Mouse (Mus musculus): ENCODE measurements around the gene Abhd14a.

The Abhd14a gene

DNA sequence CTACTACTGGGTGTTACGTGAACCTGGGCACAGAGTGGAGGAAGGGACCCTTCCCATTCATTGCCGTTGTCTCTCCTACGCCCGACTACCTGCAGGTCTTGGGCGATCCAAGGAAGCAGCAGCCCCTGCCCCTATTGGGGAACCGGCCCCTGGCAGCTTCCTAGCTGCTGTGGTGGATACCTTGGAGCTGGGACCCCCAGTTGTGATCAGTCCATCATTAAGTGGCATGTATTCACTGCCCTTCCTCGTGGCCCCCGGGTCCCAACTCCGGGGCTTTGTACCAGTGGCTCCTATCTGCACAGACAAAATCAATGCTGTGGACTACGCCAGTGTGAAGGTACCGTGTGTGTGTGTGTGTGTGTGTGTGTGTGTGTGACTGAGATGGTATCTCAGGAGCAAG is 3.8 kb upstream of the Abhd14a start:
- DNase-seq, result no peak

DNA sequence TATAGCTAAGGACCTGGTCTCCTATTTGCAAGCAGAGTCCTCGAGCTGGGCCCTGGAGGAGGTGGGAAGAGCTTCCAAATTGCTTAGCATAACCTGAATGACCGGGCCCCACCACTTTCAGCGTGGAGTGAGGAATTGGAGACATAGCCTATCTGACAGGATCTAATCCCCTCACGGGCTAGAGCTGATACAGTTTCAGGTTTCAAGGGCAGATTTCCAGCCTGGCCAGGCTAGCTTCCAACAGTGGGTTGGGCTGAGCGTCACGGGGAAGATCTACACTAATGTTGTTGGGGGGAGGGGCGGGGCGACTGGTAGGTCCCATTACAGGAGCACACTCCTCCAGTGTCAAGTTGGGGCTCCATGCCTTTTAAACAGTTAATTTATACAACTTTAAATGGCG is 3.2 kb upstream of the Abhd14a start:
- DNase-seq, result peak; percentile 71

DNA sequence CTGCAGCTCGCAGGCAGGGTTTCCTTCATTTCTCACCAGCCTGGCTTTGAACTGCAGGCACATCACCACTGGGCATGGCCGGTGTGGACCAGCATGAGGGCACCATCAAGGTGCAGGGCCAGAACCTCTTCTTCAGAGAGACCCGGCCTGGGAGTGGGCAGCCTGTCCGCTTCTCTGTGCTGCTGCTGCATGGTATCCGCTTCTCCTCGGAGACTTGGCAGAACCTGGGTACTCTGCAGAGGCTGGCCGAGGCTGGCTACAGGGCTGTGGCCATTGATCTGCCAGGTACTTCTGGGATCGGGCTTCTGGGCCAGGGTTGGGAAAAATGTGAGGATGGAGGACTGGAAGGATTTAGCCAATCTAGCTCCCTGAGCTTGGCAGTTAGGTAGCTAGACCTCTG is 2.5 kb upstream of the Abhd14a start:
- DNase-seq, result no peak

DNA sequence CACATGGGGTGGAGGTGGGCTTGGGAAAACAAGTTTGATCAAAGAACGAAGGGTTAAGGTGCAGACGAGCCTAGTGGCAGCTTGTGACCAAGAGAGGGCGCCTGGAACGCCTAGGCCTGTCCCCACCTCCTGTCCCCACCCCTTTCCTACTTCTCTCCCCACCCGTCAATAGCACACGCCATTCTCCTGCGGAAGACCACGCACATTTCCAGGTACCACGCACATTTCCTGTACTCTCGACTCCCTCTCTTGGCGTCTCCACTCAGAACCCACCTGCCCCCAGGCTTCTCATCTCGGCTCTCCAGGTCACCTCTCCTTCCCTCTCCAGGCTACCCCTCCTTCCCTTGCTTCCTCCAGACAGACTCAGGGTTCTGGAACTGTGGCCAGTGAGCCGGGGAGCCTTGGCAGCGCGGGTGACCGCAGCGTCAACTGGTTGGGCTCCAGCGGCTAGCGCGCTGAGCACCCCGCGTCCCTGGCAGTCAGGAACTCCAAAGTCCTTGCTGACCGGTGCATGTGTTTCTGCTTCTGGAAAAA is 1.1 kb upstream of the Abhd14a start:
- peak; percentile 81 for DNase-seq

DNA sequence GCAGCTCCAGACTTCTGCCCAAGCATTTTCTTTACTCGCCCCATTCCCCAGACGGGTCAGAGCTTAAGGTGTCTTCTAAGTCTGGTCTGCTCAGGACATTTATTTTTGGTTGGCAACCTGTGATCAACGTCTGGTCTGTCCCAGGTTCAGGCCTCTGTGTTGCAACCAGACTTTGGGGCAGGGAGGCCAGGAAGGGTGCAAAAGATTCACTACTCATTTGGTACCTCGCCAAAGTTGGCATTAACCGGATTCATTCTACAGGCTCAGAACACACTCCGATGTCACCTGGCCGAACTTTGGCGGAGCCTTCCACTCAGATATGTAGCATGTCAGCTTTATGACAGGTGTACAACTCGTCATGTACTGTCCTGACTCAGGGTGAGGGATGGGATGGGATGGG is 473 bp upstream of the Abhd14a start:
- DNase-seq, result no peak

DNA sequence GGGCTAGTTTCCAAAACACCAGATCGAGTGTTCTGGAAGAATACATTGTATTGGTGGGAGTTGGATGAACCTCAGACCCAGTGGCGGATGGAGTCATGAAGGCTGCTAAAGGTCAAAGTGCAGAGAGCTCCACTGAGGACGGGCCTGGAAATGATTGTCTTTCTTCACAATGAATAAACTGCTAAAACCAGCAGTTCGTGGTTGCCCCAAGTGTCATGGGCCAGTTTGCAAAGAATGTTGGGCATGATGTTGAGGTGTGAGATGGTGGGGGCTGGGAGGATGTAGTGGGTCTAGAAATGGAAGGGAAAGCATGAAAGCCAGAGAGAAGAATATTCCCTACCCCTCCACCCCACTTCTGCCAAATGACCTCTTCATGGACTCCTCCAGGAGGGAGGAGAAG is 2.6 kb downstream of the Abhd14a start:
- DNase-seq, result no peak

DNA sequence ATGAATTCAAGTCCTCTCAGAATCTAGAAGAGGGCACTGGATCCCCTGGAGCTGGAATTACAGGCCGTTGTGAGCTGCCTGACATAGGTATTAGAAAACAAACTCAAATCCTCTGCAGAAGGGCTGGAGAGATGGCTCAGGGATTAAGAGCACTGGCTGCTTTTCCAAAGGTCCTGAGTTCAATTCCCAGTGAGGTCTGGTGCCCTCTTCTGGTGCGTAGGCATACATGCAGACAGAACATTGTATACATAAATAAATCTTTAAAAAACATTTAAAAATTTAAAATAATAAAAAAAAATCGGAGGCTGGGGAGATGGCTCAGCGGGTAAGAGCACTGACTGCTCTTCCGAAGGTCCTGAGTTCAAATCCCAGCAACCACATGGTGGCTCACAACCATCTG is 4.8 kb downstream of the Abhd14a start:
- no peak for DNase-seq

DNA sequence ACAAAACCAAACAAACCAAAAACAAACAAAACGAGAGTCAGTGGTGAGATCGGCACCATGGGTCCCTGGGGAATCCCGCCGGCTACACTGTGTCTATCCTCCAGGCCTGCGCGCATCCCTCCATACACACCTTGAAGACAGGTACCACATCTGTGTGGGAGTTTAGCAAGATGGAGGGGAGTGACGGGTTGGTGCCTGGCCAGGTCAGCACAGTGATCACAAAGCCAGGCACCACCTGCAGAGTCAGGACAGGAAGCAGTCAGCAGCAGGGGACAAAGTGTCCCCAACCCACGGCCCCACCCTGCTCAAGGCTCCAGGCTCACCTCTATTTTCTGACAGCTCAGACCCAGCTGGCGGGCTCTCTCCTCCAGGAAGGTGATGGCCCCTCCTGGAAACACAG is 10.9 kb downstream of the Abhd14a start:
- DNase-seq, result no peak

DNA sequence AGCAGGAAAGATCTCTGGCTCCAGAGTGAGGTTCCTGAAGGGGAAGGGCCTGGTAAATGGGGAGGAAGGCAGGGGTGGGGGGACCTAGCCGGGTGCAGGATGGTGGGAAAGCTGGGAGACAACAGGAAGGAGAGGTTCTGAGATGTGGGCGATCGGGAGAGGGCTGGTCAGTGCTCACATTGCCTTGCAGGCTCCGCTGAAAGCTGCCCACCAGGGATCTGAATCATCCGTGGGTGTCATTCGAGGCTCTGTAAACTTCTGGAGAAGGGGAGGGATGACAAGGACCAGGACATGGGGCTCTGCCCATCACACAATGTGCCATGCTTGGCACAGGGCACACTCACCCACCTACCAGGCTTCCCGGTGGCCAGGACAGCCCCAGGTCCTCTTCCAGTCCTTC is 14.1 kb downstream of the Abhd14a start:
- DNase-seq, result no peak

DNA sequence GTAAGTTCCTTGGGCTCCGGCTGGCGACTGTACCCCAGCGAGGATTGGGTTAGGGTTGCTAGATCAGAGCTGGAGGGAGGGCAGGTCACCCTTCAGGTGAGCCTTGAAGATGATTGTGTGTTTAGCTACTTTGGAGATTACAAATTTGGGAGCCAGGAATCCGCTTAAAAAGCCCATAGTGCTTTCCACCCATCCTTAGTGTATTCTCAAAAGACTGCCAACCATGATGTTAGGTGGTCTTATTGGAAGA is 17.5 kb downstream of the Abhd14a start:
- DNase-seq, result no peak

DNA sequence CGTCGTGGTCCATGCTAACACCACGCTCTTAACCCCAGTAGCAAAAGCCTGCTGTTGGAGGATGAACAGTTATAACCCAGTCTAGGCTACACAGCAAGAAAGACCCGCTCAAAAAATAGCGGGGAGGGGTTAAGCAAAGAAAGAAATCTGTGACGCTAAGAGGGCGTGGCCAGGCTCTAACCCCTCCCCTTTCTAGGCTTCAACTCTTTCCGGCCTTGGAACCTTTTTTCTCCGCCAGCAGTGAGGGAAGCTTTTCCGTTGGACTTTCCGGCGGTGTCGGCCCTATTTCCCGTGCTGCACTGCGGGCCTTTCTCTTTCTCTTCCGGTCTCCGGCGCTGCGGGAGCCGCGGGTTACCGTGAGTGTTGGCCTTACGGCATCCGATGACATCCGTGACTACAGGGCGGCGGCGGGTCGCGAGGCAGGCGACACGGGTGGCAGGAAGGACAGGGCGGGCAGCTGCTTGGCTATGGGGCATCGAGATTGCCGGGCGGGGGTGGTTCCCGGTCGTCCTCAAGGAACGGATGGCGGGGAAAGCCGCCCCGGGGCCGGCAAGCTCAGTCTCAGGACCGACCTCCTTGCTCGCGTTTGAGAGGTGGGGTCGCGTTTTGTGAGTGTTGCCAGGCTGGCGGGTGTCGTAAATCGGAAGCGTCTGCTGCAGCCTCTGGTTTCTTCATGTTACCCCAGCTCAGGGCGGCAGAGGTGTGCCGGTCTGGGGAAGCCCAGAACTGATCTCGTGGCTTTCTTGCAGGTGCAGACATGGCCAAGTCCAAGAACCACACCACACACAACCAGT is 18.1 kb downstream of the Abhd14a start, which contains the start of gene Rpl29:
Gene Rpl29, plus strand, starts transcription at position 234 of the 794 bp plus-strand sequence.
- peak; percentile 96 for DNase-seq

DNA sequence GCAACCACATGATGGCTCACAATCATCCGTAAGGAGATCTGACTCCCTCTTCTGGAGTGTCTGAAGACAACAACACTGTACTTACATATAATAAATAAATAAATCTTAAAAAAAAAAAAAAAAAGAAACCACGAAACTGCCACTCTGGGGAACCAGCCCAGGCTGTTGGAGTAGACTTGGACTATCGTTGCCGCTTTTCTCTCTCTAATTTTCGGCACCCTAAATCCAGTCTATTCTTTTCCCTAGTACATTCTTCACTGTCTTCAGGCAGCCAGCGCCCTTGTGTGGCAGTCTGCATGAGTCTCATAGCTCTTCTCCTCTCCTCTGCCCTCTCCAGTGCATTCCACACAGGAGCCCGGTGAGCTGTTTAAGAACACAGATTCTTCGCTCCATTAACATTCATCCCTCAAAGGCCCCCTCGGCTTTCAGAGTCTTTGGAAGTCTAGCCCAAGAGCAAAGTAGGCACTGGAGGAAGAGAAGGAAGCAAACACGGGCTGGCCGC is 18.7 kb downstream of the Abhd14a start:
- DNase-seq, result no peak

DNA sequence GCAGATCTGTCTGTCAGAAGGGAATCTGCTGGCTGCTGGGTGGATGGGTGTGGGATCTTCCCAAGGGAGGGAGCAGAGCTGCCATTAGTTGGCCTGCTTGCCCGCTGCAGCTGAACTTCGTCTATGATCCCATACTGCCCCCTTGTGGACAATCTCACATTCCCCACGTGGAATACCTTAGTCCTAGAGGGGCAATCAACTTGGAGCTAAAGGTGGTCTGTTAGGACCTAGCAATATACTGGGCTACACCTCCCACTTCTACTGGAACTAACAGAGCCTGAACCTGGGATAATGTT is 25.7 kb downstream of the Abhd14a start:
- DNase-seq, result peak; percentile 83

DNA sequence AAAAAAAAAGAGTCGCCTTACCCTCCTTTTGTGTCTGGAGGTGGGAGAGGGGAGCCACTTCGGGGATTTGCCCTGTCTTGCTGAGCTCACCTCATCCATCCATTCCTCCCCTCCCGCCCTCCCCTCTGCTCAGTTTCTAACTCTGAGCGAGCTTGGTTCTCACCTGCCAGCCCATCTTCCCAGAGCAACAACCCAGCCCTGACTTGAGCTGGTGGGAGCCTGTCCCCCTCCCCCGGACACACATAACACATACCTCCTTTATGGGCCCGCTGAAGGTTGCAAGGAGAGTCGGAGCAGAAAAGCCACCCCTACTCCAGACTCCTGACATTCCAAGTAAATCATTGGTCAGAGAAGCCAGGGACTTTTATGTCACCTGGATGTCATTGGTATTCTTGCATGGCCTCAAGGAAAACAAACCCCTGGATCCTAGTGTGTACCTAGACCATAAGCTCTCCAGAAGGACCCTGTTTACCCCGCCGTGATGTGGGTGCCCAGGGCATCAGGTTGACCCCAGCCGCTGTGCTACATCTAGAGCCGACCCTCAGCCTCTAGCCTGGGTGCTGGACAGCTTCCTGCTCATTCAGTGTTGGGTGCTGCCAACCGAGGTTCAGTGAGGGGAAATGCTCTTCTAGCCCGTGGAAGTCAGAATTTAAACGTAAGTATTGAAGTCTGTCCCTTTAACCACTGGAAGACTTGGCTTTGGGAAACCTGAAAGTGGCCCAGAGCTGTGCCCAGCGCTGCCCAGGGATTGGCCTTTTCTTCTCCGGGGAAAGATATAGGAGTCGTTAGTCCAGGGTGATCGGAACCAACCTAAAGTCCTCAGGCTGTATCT is 26.2 kb downstream of the Abhd14a start:
- DNase-seq, result no peak

DNA sequence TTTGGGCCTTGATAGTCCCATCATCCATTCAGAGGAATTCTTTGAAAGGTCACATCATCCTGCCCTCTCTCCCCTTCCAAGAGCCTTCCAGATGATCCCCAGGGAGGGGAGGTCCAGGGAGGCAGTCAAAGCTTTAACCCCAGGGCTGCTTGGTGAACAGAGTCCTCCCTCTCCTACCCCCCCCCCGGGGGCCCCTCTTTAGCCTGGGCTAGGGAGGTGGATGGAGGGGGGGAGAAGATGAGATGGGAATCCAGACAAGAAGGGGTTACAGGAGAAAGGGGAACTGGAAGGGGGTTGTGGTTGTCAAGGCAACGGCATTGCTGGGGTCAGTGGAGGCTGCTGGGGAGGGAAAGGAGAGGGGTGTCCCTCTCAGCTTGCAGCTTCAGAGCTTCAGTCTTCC is 26.9 kb downstream of the Abhd14a start:
- DNase-seq, result no peak

DNA sequence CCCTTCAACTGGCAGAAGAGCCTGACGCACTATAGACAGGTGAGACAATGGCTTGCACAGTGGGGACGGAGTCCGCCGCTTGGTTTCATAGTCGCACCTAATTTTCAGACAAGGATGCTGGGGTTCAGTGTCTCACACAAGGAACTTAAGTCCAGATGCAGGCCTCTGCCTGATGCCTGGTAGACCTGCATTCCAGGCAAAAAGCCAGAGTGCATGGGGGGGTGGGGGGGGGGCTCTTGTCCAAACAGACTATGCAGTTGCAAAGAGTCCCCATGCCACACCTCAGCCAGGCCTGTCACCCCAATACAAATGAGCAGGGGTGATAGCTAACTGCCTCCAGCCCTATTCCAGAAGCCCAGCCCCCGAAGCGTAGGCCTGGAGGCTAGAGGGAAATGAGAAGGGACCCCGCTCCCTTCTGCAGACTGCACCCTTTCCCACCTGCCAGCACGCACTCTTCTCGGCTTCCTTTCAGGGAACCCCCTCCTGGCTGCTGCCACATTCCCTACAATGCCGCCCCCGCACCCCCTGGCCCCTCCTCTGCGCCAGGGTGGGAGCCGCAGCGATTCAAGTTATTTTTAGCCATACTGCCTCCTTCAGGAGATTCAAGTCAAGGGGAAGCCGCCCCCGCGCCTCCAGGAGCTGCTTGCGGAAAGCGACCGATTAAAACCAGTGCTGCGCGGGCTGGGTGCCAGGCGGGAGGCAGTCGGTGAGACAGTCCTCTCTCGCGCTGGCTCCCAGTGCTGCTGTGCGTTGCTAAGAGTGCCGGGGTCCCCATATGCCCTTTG is 29.4 kb downstream of the Abhd14a start:
- DNase-seq, result peak; percentile 72

DNA sequence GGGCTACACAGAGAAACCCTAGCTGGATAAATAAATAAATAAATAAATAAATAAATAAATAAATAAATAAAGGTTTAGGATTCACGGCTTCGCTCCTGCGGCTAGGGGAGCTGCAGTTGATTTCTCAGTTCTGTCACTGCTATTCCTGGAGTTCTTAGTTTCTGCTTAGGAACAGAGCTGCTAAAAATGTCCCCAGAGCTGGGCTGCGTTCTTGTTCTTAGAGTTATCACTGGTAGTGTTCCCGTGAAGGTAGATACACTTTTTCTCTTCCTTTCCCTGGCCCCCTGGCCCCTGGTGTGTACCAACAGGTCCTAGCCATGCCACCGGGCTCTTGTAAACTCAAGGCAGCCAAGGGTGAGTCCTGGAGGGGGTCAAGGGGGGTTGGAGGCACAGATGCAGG is 30.7 kb downstream of the Abhd14a start:
- DNase-seq, result no peak

DNA sequence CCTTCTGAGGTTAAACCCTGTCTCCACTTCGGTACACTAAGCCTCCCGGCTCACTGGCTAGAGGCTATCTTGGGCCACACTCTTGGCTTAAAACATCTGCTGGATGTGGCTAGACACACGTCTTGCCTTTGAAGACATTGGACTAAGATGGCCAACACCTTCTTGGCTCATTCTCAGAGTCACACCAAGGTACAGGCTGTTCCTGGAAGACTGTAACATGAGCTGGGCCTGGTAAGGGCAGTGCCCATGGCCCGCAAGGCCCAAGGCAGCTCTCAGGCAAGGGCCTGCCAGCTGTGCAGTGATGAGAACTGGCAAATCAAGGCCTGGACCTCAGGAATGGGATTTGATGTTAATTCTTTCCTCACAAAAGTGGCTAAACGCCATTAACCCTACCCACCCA is 33.9 kb downstream of the Abhd14a start:
- DNase-seq, result no peak

DNA sequence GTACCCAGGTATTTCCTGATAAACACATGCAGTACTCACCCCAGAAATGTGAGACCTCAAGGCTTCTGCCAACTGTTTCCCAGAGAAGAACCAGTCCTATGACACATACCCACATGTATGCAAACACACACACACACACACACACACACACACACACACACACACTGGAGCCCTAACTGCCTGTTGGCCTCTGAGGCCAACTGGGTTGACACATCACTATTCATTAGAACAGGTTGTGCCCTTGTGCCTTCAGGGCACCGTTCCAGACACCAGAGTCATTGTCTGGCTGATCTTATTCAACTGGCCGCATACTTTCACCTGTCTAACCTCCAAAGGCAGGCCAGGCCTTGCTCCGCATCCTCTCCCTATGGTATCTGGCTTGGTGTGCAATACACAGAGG is 35.3 kb downstream of the Abhd14a start:
- no peak for DNase-seq

DNA sequence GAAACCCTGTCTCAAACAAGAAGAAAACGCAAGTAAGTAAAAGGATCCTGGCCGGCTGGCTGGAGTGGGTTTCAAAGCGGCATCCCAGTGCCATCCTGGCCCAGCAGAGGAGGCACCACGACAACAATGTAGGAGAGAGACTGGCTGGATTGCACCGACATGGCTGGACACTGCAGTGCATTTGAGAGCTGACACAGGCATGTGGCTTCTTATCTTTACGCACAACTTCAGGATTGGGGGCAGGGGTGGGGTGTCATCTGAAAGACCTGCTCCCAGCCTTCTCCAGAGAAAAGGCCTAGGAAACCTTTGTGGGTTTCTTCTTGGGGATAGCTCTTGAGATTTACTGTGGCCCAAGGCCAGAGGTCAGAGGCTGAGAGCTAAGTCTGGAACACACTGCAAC is 35.7 kb downstream of the Abhd14a start:
- no peak for DNase-seq

DNA sequence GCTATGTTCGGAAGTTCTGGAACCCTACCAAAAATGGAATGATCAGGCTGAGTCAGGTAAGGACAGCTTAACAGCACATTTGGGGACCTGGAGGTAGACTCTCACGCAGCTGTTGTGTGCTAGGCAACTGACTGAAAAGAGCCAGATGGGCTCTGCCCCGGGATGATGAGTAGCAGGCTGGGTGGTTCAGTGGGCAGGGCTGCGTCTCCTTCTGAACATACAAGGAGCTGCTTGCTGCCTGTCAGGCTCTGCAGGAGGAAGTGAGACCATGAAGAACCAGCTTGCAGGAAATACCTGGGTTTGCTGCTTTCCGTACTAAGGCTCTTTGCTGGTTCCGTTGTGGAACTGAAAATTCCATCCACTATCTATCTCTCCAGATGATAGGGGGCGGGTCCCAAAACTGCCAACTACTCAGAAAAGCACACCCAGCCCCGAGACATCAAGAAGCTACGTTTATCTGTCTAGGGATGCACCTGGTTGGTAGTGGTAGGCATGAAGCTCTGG is 36.3 kb downstream of the Abhd14a start:
- no peak for DNase-seq

DNA sequence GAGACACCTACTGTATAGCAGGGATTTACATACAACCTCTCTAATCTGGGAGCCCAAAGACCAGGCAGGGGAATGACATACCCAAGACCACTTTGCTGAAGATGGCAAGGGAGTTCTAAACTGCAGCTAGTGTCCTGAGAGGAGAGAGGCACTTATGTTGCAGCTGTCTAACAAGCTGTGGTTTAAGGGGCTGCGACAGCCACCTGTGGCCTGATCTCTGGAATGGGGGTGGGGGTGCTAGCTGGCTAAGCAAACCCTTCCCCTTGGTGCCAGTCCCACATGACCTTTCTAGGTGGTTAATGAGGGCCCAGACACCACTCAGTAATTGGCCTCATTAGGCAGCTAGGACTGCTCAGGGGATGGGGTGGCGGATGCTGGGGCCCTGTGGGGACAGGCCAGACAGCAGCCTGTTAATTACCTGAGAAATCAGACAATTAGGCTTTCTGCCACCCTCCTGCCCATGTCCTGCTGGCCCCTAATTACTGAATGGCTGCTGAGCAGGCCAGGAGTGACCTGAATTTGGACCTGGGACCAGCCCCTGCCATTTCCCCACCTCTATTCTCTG is 37.3 kb downstream of the Abhd14a start:
- no peak for DNase-seq

DNA sequence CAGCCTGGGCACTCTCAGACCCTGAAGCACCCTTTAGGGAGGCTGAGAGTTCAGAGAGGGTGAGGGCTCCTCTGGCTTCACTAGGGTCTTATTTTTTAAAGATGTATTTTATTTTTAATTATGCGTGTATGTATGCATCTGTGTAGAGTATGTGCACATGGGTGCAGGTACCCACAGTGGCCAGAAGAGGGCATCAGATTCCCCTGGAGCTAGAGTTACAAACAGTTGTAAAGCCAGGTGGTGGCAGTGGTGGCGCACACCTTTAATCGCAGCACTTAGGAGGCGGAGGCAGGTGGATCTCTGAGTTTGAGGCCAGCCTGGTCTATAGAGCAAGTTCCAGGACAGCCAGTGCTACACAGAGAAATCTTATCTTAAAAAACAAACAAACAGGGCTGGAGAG is 38.4 kb downstream of the Abhd14a start:
- DNase-seq, result no peak

Measured in cerebellum, adult 8-10 months (tissue).